ENCODE assay signal across 13 mouse cellular contexts in the genomic region with DNA sequence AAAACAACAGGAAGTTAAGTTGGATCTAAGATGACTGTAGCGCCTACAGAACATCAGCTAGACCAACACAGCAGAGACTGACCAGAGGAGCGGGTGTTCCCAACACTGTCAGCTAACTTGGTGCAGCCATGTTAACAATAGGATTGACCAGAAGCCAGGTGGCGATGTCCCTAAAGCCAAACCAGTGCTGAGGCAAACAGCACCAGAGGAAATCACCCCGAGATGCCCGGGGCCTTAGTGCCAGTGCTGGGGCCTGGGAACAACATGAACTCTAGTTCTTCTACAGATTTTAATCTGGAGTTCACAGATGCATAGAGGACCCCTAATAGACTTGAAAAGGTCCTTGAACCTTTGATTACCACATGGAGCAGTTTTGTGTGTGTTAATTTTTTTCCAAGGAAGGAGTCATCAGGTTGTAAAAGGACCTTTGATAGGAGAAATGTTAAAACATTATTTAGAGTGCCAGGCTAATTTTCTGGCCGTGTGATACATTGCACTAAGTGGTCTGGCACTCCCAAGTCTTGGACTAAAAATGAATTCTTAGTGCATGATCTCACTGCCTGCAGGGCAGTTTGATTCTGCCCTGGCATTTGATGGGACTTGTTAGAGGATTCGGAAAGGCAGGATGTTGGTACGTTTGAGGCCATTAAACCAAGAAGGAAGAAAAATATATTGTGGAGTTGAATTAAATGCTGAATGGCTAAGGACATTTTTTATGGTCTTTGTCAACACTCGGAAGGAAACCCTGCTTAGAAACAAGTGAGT.
A peak's percentile ranks its signal among the peaks of the same experiment; 100 is the strongest.
DNase-seq lines count a peak whose midpoint lies in the region; ATAC-seq and TF ChIP-seq lines count a peak whose summit lies in the region.
"Had no signal": no experiment of that assay in that cellular context is flagged by ENCODE, and none has a peak within 500 bp of the region (broad histone marks: within the 10 kb centered on the region; RNA-seq: fewer than 3 reads in every experiment).

No protein-coding gene starts in this region.

- 80% methylated on average over 9 of the region's 9 CpGs for WGBS in heart, embryonic 11.5 days (ENCODE audit: insufficient replicate concordance)

- H3K9ac ChIP-seq in heart, embryonic 11.5 days (ENCODE audit: low read depth, low read length), result no peak overlapping the region
- H3K9ac ChIP-seq: hindbrain, embryonic 14.5 days; lung, embryonic 14.5 days had no signal

- H3K27me3 ChIP-seq in heart, embryonic 11.5 days (ENCODE audit: control insufficient read depth, insufficient read depth, low read length), result no peaks in the 10 kb centered on the region
- H3K27me3 ChIP-seq in C2C12 (ENCODE audit: control insufficient read depth, insufficient read depth, insufficient read length), result no peaks in the 10 kb centered on the region

- no peaks in the 10 kb centered on the region for H3K79me2 ChIP-seq in C2C12 (ENCODE audit: control insufficient read depth, insufficient read depth)

- DNase-seq in heart, adult 11 months, result peak; percentile 91
- no peak for DNase-seq in layer of hippocampus, adult 2 months (ENCODE audit: low spot score in 2 of 2)
- no peak for DNase-seq in layer of hippocampus, adult 9-10 months (ENCODE audit: low spot score)
- peak; percentile 49 for DNase-seq in fibroblast of lung, adult 2 months (ENCODE audit: low read depth)
- no peak for DNase-seq in adrenal gland, postnatal 25 days
- DNase-seq: cerebellum, adult 9-11 months; lung, embryonic 14.5 days; thymus, postnatal 25 days had no signal

- H3K9me3 ChIP-seq in heart, embryonic 11.5 days (replicated peaks; ENCODE audit: control insufficient read depth, low read length), result no peaks in the 10 kb centered on the region

- no peak overlapping the region for H3ac ChIP-seq in C2C12 (ENCODE audit: control insufficient read depth, insufficient read length, low read depth)

- H3K36me3 ChIP-seq in heart, embryonic 11.5 days (ENCODE audit: control insufficient read depth, insufficient read depth, low read length), result no peaks in the 10 kb centered on the region
- H3K36me3 ChIP-seq in C2C12 (ENCODE audit: control insufficient read depth, insufficient read depth), result no peaks in the 10 kb centered on the region

- no peak overlapping the region for H3K27ac ChIP-seq in heart, embryonic 11.5 days (ENCODE audit: low read depth, low read length)
- H3K27ac ChIP-seq in layer of hippocampus, adult 2 months, result no peak overlapping the region
- H3K27ac ChIP-seq: hindbrain, embryonic 14.5 days had no signal

- no peak for ATAC-seq in heart, embryonic 11.5 days (replicated peaks; ENCODE audit: insufficient number of reproducible peaks, low FRiP score, low TSS enrichment)
- no peak for ATAC-seq in cerebellum, adult (ENCODE audit: insufficient number of reproducible peaks, low FRiP score, low TSS enrichment)

- H3K4me3 ChIP-seq in heart, embryonic 11.5 days (ENCODE audit: low read depth, low read length), result no peak overlapping the region
- no peak overlapping the region for H3K4me3 ChIP-seq in layer of hippocampus, adult 2 months
- H3K4me3 ChIP-seq in C2C12 (ENCODE audit: insufficient read depth, poor library complexity, severe bottlenecking), result no peak overlapping the region

- peaks cover 13% of the 10 kb centered on the region; the same call in 1 of the 2 replicates for H3K4me1 ChIP-seq in heart, embryonic 11.5 days (ENCODE audit: control insufficient read depth, insufficient read depth, low read length)

- H3K4me2 ChIP-seq in heart, embryonic 11.5 days, result no peak overlapping the region
- H3K4me2 ChIP-seq: hindbrain, embryonic 14.5 days; lung, embryonic 14.5 days; midbrain, embryonic 11.5 days had no signal

- no peaks in the 10 kb centered on the region for H3K79me3 ChIP-seq in C2C12 (ENCODE audit: low read depth)

- TF ChIP-seq CTCF in layer of hippocampus, adult 2 months (conservative IDR thresholded peaks at IDR 0.05), result peak; percentile 29
- TF ChIP-seq CTCF in C2C12 (IDR thresholded peaks at IDR 0.05; ENCODE audit: control insufficient read depth, insufficient read depth, insufficient read length), result peak; percentile 13

TF ChIP-seq in C2C12, 6 proteins besides CTCF, POLR2A, EP300 and RAD21:
- TF ChIP-seq USF1 (IDR thresholded peaks at IDR 0.05; ENCODE audit: low read depth) (no peak), MYOD1 (IDR thresholded peaks at IDR 0.05; ENCODE audit: control insufficient read depth, insufficient read length, low read depth) (no peak), MAX (IDR thresholded peaks at IDR 0.05) (no peak), FOSL1 (IDR thresholded peaks at IDR 0.05; ENCODE audit: insufficient read depth, low read length, poor library complexity, severe bottlenecking) (no peak), MYOG (IDR thresholded peaks at IDR 0.05; ENCODE audit: control insufficient read depth, extremely low read depth, insufficient read length) (no peak), CEBPB (IDR thresholded peaks at IDR 0.05; ENCODE audit: low read depth) (no peak)

Comparison
In these comparisons a context has a peak if more than half of its experiments do, and no peak if none do; other contexts are left out.
1. DNase-seq: peak in heart, adult 11 months (single experiment) and fibroblast of lung, adult 2 months (single experiment); none in layer of hippocampus, adult 2 months (0 of 2), layer of hippocampus, adult 9-10 months (single experiment) and adrenal gland, postnatal 25 days (single experiment).